Mouse (Mus musculus) heart, postnatal 36 days (tissue): ENCODE data around the gene Lgals3bp. TPM values are rescaled to one million over a fixed set of nuclear protein-coding genes. Genes with fewer than 3 reads are reported as not detected.
A peak's percentile ranks its signal among the peaks of the same experiment; 100 is the strongest.

Experiments used
- DNase-seq, 2 experiments: peaks; one replicate each; pipeline ENCODE4 v3.0.0; 2021 to 2022
- intact Hi-C: fragments of 180-260 bp; cut with DNase I; formaldehyde crosslinking; loops from one replicate; pipeline ENCODE4 v1.15.1; 2025
- total RNA-seq, 2 experiments: library from RNA; stranded (reverse); gene quantifications; 2 replicates each; pipeline ENCODE4 v1.2.3; 2021

The Lgals3bp gene
- total RNA-seq, 2 experiments from 2014 or later, result 26.2 to 48.2 TPM

GRCm38 (mm10) chr11:118424621-118425335 lies 22.9 kb upstream of the Lgals3bp start:
- intact Hi-C loops, result loop anchor here (2.0 kb wide), 1 partner anchor 66 kb away; no protein-coding TSS in a partner anchor
- DNase-seq, result peak in 1 of 2 experiments; percentile 35

GRCm38 (mm10) chr11:118423266-118423971 lies 21.5 kb upstream of the Lgals3bp start:
- intact Hi-C loops, result loop anchor here (1.0 kb wide), 1 partner anchor 20 kb away; no protein-coding TSS in a partner anchor
- DNase-seq, result peak; percentile 84 to 85

- intact Hi-C loops, result no loop called here
- no peak for DNase-seq
These were observed 18.4 kb upstream of the Lgals3bp start for GRCm38 (mm10) chr11:118420261-118420660.

- peak; percentile 94 to 95 for DNase-seq
- intact Hi-C loops, result no loop called here
These were observed 17.1 kb upstream of the Lgals3bp start, which contains the start of gene Cant1 for GRCm38 (mm10) chr11:118418834-118419504. Gene Cant1, minus strand, starts transcription at chr11:118419086.

GRCm38 (mm10) chr11:118418442-118418833 lies 16.5 kb upstream of the Lgals3bp start:
- no peak for DNase-seq
- intact Hi-C loops, result no loop called here

- no peak for DNase-seq
- intact Hi-C loops, result no loop called here
These were observed 15.6 kb upstream of the Lgals3bp start for GRCm38 (mm10) chr11:118417496-118417895.

- intact Hi-C loops, result no loop called here
- no peak for DNase-seq
These were observed 14.2 kb upstream of the Lgals3bp start for GRCm38 (mm10) chr11:118416046-118416445.

GRCm38 (mm10) chr11:118415630-118416029 lies 13.7 kb upstream of the Lgals3bp start:
- intact Hi-C loops, result no loop called here
- DNase-seq, result no peak

- DNase-seq, result no peak
- intact Hi-C loops, result no loop called here
These were observed 12.4 kb upstream of the Lgals3bp start for GRCm38 (mm10) chr11:118414270-118414669.

- intact Hi-C loops, result no loop called here
- DNase-seq, result no peak
These were observed 11.2 kb upstream of the Lgals3bp start for GRCm38 (mm10) chr11:118413055-118413454.

- intact Hi-C loops, result no loop called here
- DNase-seq, result no peak
These were observed 10.7 kb upstream of the Lgals3bp start for GRCm38 (mm10) chr11:118412601-118413000.

- DNase-seq, result no peak
- intact Hi-C loops, result no loop called here
These were observed 9.4 kb upstream of the Lgals3bp start for GRCm38 (mm10) chr11:118411271-118411670.

- DNase-seq, result no peak
- intact Hi-C loops, result no loop called here
These were observed 8.6 kb upstream of the Lgals3bp start for GRCm38 (mm10) chr11:118410479-118410878.

- DNase-seq, result no peak
- intact Hi-C loops, result no loop called here
These were observed 8.2 kb upstream of the Lgals3bp start for GRCm38 (mm10) chr11:118410073-118410444.

- intact Hi-C loops, result no loop called here
- DNase-seq, result no peak
These were observed 7.5 kb upstream of the Lgals3bp start for GRCm38 (mm10) chr11:118409106-118410072.

- intact Hi-C loops, result no loop called here
- no peak for DNase-seq
These were observed 6.3 kb upstream of the Lgals3bp start for GRCm38 (mm10) chr11:118408051-118408740.

- DNase-seq, result peak in 1 of 2 experiments; percentile 64
- intact Hi-C loops, result no loop called here
These were observed 5.5 kb upstream of the Lgals3bp start for GRCm38 (mm10) chr11:118407318-118407910.

- no peak for DNase-seq
- intact Hi-C loops, result no loop called here
These were observed 4.6 kb upstream of the Lgals3bp start for GRCm38 (mm10) chr11:118406521-118406920.

- no peak for DNase-seq
- intact Hi-C loops, result no loop called here
These were observed 3.4 kb upstream of the Lgals3bp start for GRCm38 (mm10) chr11:118405311-118405710.
